Mouse (Mus musculus) myocyte (in vitro differentiated cells): ENCODE data around the gene Exoc7.

Experiments
- MAX ChIP-seq: IDR thresholded peaks from one replicate; pipeline ENCODE4 v1.6.1; 2011; ENCODE audit warnings: low read depth, mild to moderate bottlenecking, control low read depth
- MYOD1 ChIP-seq, 3 experiments: IDR thresholded peaks; one replicate each; pipeline ENCODE4 v1.6.1; 2011; ENCODE audit warnings: control low read depth in 2 of 3, low read depth in 2 of 3, mild to moderate bottlenecking in 2 of 3, moderate library complexity in 1 of 3; ENCODE audit not compliant: insufficient read length in 2 of 3, control insufficient read depth in 1 of 3
- POLR2A ChIP-seq: IDR thresholded peaks from one replicate; pipeline ENCODE4 v1.6.1; 2011; ENCODE audit warnings: low read depth, mild to moderate bottlenecking, control low read depth, moderate library complexity; ENCODE audit not compliant: insufficient read length
- USF1 ChIP-seq: IDR thresholded peaks from one replicate; pipeline ENCODE4 v1.6.1; 2011; ENCODE audit warnings: low read depth, mild to moderate bottlenecking, control low read depth, moderate library complexity

- TF ChIP-seq POLR2A (no peak), USF1 (no peak), MAX (no peak), MYOD1 (IDR thresholded peaks at IDR 0.05; ENCODE audit: control insufficient read depth in 1 of 3, insufficient read length in 2 of 3, low read depth in 2 of 3) (no peak)
Observed at GRCm38 (mm10) chr11:116354521-116354920, 47.5 kb upstream of the Exoc7 start.
